Mouse (Mus musculus) spleen, postnatal 4 days (tissue): ENCODE measurements around the gene Cerkl.

Experiments used
- DNase-seq, 2 experiments: peaks; one replicate each; pipeline ENCODE4 v3.0.0; 2022; ENCODE audit warnings: low spot score in 2 of 2

The Cerkl gene

GRCm38 (mm10) chr2:79372486-79373200, 83.9 kb downstream of the Cerkl start:
- no peak for DNase-seq

GRCm38 (mm10) chr2:79372154-79372467, 84.5 kb downstream of the Cerkl start:
- no peak for DNase-seq

- DNase-seq = no peak
Observed at GRCm38 (mm10) chr2:79371326-79372153, 85.0 kb downstream of the Cerkl start.

- DNase-seq = no peak
Observed at GRCm38 (mm10) chr2:79370711-79371312, 85.8 kb downstream of the Cerkl start.

- DNase-seq = no peak
Observed at GRCm38 (mm10) chr2:79369905-79370304, 86.7 kb downstream of the Cerkl start.

GRCm38 (mm10) chr2:79369061-79369524, 87.5 kb downstream of the Cerkl start:
- no peak for DNase-seq

- DNase-seq = no peak
Observed at GRCm38 (mm10) chr2:79368661-79369060, 87.9 kb downstream of the Cerkl start.

GRCm38 (mm10) chr2:79367451-79368450, 88.8 kb downstream of the Cerkl start:
- DNase-seq = no peak

GRCm38 (mm10) chr2:79363920-79364319, 92.7 kb downstream of the Cerkl start:
- no peak for DNase-seq

- no peak for DNase-seq
Observed at GRCm38 (mm10) chr2:79362029-79362428, 94.6 kb downstream of the Cerkl start.

- no peak for DNase-seq
Observed at GRCm38 (mm10) chr2:79357835-79358234, 98.8 kb downstream of the Cerkl start.

GRCm38 (mm10) chr2:79354773-79355172, 101.8 kb downstream of the Cerkl start:
- no peak for DNase-seq

- DNase-seq = no peak
Observed at GRCm38 (mm10) chr2:79352100-79352802, 104.3 kb downstream of the Cerkl start.

GRCm38 (mm10) chr2:79351179-79352099, 105.1 kb downstream of the Cerkl start:
- DNase-seq = no peak

- no peak for DNase-seq
Observed at GRCm38 (mm10) chr2:79343115-79343514, 113.5 kb downstream of the Cerkl start.

GRCm38 (mm10) chr2:79339003-79339402, 117.6 kb downstream of the Cerkl start:
- DNase-seq = no peak

- DNase-seq = no peak
Observed at GRCm38 (mm10) chr2:79336141-79336540, 120.4 kb downstream of the Cerkl start.

GRCm38 (mm10) chr2:79334661-79335060, 121.9 kb downstream of the Cerkl start:
- no peak for DNase-seq

GRCm38 (mm10) chr2:79328079-79328478, 128.5 kb downstream of the Cerkl start:
- DNase-seq = no peak
